Mouse (Mus musculus): Measurements from ENCODE around the gene Plppr4.

Gene Plppr4

GRCm38 (mm10) chr3:117360528-117360927, at the start of gene Plppr4:
Gene Plppr4, minus strand, starts transcription at chr3:117360876.
- in situ Hi-C loops (cut with MboI; ENCODE audit: low pct_unique_long_range_greater_than_20kb in 1 of 2, low sequenced_read_pairs in 2 of 2, unreplicated experiment in 1 of 2) = no loop called here

- in situ Hi-C loops (cut with MboI; ENCODE audit: low pct_unique_long_range_greater_than_20kb in 1 of 2, low sequenced_read_pairs in 2 of 2, unreplicated experiment in 1 of 2) = no loop called here
Observed at GRCm38 (mm10) chr3:117405821-117406220, 45.1 kb upstream of the Plppr4 start.

GRCm38 (mm10) chr3:117403740-117404139, 43.1 kb upstream of the Plppr4 start:
- in situ Hi-C loops (cut with MboI; ENCODE audit: low pct_unique_long_range_greater_than_20kb in 1 of 2, low sequenced_read_pairs in 2 of 2, unreplicated experiment in 1 of 2) = no loop called here

- in situ Hi-C loops (cut with MboI; ENCODE audit: low pct_unique_long_range_greater_than_20kb in 1 of 2, low sequenced_read_pairs in 2 of 2, unreplicated experiment in 1 of 2) = no loop called here
Observed at GRCm38 (mm10) chr3:117366041-117366440, 5.4 kb upstream of the Plppr4 start.

- in situ Hi-C loops (cut with MboI; ENCODE audit: low pct_unique_long_range_greater_than_20kb in 1 of 2, low sequenced_read_pairs in 2 of 2, unreplicated experiment in 1 of 2) = no loop called here
Observed at GRCm38 (mm10) chr3:117359686-117360521, 772 bp downstream of the Plppr4 start.

GRCm38 (mm10) chr3:117358981-117359628, 1.6 kb downstream of the Plppr4 start:
- in situ Hi-C loops (cut with MboI; ENCODE audit: low pct_unique_long_range_greater_than_20kb in 1 of 2, low sequenced_read_pairs in 2 of 2, unreplicated experiment in 1 of 2) = no loop called here

- in situ Hi-C loops (cut with MboI; ENCODE audit: low pct_unique_long_range_greater_than_20kb in 1 of 2, low sequenced_read_pairs in 2 of 2, unreplicated experiment in 1 of 2) = no loop called here
Observed at GRCm38 (mm10) chr3:117357367-117357766, 3.3 kb downstream of the Plppr4 start.

- in situ Hi-C loops (cut with MboI; ENCODE audit: low pct_unique_long_range_greater_than_20kb in 1 of 2, low sequenced_read_pairs in 2 of 2, unreplicated experiment in 1 of 2) = no loop called here
Observed at GRCm38 (mm10) chr3:117353940-117354339, 6.7 kb downstream of the Plppr4 start.

- in situ Hi-C loops (cut with MboI; ENCODE audit: low pct_unique_long_range_greater_than_20kb in 1 of 2, low sequenced_read_pairs in 2 of 2, unreplicated experiment in 1 of 2) = no loop called here
Observed at GRCm38 (mm10) chr3:117346351-117346750, 14.3 kb downstream of the Plppr4 start.

GRCm38 (mm10) chr3:117331502-117331901, 29.2 kb downstream of the Plppr4 start:
- in situ Hi-C loops (cut with MboI; ENCODE audit: low pct_unique_long_range_greater_than_20kb in 1 of 2, low sequenced_read_pairs in 2 of 2, unreplicated experiment in 1 of 2) = no loop called here

GRCm38 (mm10) chr3:117329485-117329884, 31.2 kb downstream of the Plppr4 start:
- in situ Hi-C loops (cut with MboI; ENCODE audit: low pct_unique_long_range_greater_than_20kb in 1 of 2, low sequenced_read_pairs in 2 of 2, unreplicated experiment in 1 of 2) = no loop called here

GRCm38 (mm10) chr3:117326551-117326950, 34.1 kb downstream of the Plppr4 start:
- in situ Hi-C loops (cut with MboI; ENCODE audit: low pct_unique_long_range_greater_than_20kb in 1 of 2, low sequenced_read_pairs in 2 of 2, unreplicated experiment in 1 of 2) = no loop called here

- in situ Hi-C loops (cut with MboI; ENCODE audit: low pct_unique_long_range_greater_than_20kb in 1 of 2, low sequenced_read_pairs in 2 of 2, unreplicated experiment in 1 of 2) = no loop called here
Observed at GRCm38 (mm10) chr3:117319671-117320070, 41.0 kb downstream of the Plppr4 start.

- in situ Hi-C loops (cut with MboI; ENCODE audit: low pct_unique_long_range_greater_than_20kb in 1 of 2, low sequenced_read_pairs in 2 of 2, unreplicated experiment in 1 of 2) = no loop called here
Observed at GRCm38 (mm10) chr3:117313339-117313738, 47.3 kb downstream of the Plppr4 start.

GRCm38 (mm10) chr3:117312097-117312496, 48.6 kb downstream of the Plppr4 start:
- in situ Hi-C loops (cut with MboI; ENCODE audit: low pct_unique_long_range_greater_than_20kb in 1 of 2, low sequenced_read_pairs in 2 of 2, unreplicated experiment in 1 of 2) = no loop called here

GRCm38 (mm10) chr3:117310801-117311368, 49.8 kb downstream of the Plppr4 start:
- in situ Hi-C loops (cut with MboI; ENCODE audit: low pct_unique_long_range_greater_than_20kb in 1 of 2, low sequenced_read_pairs in 2 of 2, unreplicated experiment in 1 of 2) = no loop called here

GRCm38 (mm10) chr3:117309580-117309910, 51.1 kb downstream of the Plppr4 start:
- in situ Hi-C loops (cut with MboI; ENCODE audit: low pct_unique_long_range_greater_than_20kb in 1 of 2, low sequenced_read_pairs in 2 of 2, unreplicated experiment in 1 of 2) = no loop called here

GRCm38 (mm10) chr3:117308895-117309579, 51.6 kb downstream of the Plppr4 start:
- in situ Hi-C loops (cut with MboI; ENCODE audit: low pct_unique_long_range_greater_than_20kb in 1 of 2, low sequenced_read_pairs in 2 of 2, unreplicated experiment in 1 of 2) = no loop called here

- in situ Hi-C loops (cut with MboI; ENCODE audit: low pct_unique_long_range_greater_than_20kb in 1 of 2, low sequenced_read_pairs in 2 of 2, unreplicated experiment in 1 of 2) = no loop called here
Observed at GRCm38 (mm10) chr3:117307555-117307954, 53.1 kb downstream of the Plppr4 start.

Data from mouse embryonic stem cell (cell line).